Mouse (Mus musculus): ENCODE measurements around the gene Sgms2.

DNA sequence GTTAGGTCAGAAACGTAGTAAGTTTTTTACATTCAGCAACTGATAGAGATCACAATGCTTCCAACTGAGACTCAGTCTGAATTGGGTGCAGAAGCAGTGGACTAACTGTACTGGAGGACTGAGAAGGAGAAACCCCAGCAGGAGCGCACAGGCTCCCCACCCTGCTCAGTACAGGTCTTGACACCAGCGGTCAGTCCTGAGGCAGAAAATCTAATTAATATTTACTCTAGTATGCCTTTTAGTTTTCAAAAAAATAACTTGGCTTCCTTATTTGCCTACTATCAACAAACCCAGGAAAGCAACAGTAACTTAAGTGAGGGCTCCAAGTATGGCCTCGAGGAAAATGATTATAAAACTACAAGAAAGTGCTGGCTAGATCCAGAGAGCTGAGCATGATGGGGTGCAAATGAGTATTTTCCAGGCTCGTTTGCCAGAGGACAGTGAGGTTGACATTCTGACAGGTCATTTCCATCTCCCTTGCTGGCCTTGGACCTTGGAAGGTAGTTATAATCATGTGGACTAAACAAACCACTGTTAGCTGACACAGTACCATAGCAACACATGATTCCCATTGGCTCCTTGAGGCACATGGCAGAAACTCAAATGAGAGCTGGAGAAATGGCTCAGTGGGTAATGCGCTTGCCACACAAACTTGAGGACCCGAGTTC lies 25.3 kb upstream of the Sgms2 start:
- no peak for TF ChIP-seq CTCF (IDR thresholded peaks at IDR 0.05; ENCODE audit: low read depth)
- no peak for TF ChIP-seq EP300 (IDR thresholded peaks at IDR 0.05; ENCODE audit: low read depth)

Data from heart, postnatal 0 days (tissue).